Mouse (Mus musculus): Measurements from ENCODE around the gene Pdcd7.

Pdcd7 gene

GRCm38 (mm10) chr9:65404331-65405183 is 58.7 kb downstream of the Pdcd7 start:
- peak; percentile 56 for DNase-seq

GRCm38 (mm10) chr9:65405184-65405449 is 59.2 kb downstream of the Pdcd7 start:
- DNase-seq: no peak

- DNase-seq: no peak
These were observed 61.4 kb downstream of the Pdcd7 start for GRCm38 (mm10) chr9:65407327-65407726.

DNA sequence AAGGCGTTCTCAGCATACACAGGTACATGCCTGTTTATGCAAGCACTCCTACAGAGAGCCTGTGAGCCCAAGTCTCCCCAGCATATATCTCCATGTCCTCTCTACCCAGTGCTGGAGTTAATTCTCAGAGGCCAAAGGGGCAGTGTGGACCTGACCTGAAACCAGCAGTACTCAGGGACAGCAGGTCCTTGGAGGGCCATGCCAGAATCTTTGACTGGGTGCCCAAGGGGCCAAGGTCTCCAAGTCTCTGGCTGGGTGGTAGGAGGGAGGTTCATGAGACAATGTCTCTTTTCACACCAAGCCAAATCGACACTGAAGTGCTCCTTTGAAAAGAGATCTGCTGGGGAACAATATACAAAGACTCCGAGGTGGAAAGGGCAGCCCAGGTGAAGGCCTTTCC is 62.0 kb downstream of the Pdcd7 start:
- DNase-seq: no peak

DNA sequence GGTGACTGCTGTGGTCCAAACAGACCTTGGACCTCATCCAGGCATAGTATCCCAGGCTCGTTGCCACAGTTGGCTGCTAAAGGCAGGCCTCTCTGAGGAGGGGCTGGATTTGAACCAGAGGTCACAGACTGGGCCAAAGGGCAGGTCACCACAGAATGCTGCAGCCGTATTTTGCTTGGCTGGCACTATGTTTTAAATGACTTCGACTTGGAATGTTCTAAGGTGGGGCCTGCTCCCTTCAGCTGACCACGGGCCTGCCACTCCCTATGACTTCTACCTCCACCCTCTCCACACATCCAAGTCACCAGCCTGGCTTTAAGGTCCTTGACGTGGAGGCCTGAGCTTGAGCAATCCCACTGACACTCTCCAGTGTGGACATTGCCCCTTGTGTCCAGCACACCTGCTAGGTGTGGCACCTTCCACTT is 63.0 kb downstream of the Pdcd7 start:
- DNase-seq: no peak
